Mouse (Mus musculus): ENCODE measurements around the gene March6.

The March6 gene

GRCm38 (mm10) chr15:31454096-31454860 lies 76.6 kb downstream of the March6 start:
- DNase-seq (ENCODE audit: low read depth, low spot score): no peak

- peak; percentile 79 for DNase-seq (ENCODE audit: low read depth, low spot score)
These were observed 77.5 kb downstream of the March6 start, which contains the start of gene Ropn1l for GRCm38 (mm10) chr15:31453098-31453916. Gene Ropn1l (minus strand): TSS chr15:31453737.

DNA sequence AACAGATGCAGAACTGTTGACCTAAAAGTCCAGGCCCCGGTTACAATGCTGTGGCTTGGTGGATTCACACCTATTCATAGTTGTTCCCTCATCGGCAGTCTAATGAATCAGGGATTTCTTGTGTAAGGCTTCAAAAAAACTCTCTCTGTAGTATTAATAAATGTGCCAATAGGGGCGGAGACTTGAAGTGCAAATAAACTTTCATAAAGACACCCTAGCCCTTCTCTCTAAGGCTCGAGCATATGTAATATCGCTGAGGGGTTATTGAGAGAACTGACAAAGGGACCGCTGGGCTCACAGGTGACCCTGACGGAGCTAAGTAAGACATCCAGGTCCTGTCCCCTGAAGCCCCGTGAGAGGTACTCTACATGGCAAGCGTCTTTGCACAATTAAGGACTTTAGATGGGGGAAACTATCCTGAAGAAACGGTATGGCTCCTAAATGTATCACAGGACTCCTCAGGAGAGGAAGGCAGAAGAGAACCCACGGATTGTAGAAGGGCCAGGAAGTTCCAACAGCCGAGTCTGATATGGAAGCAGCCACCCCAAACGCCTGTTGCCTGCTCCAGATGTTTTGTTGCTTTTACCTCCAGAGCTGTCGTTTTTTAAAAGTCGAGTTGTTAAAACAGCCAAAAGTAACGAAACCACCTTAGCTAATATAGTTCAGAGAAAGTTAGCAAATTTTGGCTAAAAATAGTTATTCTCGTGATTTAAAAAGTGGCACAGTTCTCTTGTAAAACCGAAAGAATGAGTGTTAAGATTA lies 78.3 kb downstream of the March6 start:
- no peak for DNase-seq (ENCODE audit: low read depth, low spot score)

DNA sequence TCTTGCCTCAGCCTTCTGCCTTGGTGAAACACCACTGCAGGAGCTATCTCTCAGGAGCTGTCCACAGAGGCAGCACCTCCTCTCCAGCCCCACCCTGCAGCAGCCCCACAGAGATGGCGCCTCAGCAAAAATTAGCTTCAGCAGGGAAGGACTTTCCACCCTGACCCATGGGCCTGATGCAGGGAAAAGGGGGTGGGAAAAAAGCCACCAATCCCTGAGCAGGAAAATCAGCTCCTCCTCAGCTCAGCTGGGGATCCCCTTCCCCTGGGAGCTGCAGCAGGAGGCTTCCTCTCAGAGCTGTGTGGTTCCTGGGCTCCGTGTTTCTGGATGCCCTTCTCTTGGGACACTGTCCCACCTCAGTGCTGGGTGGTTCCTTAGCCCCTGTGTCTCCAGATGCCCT lies 81.1 kb downstream of the March6 start:
- DNase-seq (ENCODE audit: low read depth, low spot score): no peak

DNA sequence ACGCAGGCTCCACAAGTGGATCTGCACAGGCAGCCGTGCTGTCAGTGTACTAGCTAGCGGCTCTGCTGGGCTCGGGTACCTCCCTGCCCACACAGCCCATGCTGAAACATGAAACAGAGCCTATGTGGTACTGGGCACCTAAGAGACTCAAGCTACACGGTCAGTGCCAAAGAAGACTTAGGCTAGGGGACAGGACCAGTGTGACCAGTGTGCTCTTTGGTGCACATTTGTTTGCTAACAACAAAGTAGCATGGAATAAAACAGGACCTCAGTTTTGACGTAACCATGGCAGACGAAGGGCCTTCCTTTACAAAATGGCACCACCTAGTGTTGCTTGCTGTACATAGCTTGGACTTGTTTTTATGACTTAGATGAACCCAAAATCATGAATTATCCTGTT lies 83.7 kb downstream of the March6 start:
- DNase-seq (ENCODE audit: low read depth, low spot score): peak; percentile 58

- DNase-seq (ENCODE audit: low read depth, low spot score): no peak
These were observed 88.2 kb downstream of the March6 start for GRCm38 (mm10) chr15:31442698-31443097.

- DNase-seq (ENCODE audit: low read depth, low spot score): no peak
These were observed 88.9 kb downstream of the March6 start for GRCm38 (mm10) chr15:31441996-31442395.

- no peak for DNase-seq (ENCODE audit: low read depth, low spot score)
These were observed 94.0 kb downstream of the March6 start for GRCm38 (mm10) chr15:31436811-31437210.

- DNase-seq (ENCODE audit: low read depth, low spot score): no peak
These were observed 94.8 kb downstream of the March6 start for GRCm38 (mm10) chr15:31436083-31436482.

- DNase-seq (ENCODE audit: low read depth, low spot score): no peak
These were observed 97.1 kb downstream of the March6 start for GRCm38 (mm10) chr15:31433768-31434167.

DNA sequence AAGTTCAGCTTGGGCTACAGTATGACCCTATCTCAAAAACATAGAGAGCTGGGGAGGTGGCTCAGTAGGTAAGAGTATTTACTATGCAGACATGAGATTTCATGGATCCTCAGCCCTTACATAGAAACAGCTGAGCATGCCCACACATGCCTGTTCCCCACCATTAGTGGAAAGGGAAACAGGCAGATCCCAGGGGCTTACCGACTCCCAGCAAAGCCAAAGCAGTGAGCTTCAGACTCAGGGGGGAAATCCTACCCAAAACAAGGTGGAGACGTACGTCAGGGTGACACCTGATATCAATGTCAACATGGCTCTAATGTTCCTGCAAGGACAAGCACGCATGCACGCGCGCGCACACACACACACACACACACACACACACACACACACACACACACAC lies 99.0 kb downstream of the March6 start:
- no peak for DNase-seq (ENCODE audit: low read depth, low spot score)

- no peak for DNase-seq (ENCODE audit: low read depth, low spot score)
These were observed 100.8 kb downstream of the March6 start for GRCm38 (mm10) chr15:31430014-31430413.

DNA sequence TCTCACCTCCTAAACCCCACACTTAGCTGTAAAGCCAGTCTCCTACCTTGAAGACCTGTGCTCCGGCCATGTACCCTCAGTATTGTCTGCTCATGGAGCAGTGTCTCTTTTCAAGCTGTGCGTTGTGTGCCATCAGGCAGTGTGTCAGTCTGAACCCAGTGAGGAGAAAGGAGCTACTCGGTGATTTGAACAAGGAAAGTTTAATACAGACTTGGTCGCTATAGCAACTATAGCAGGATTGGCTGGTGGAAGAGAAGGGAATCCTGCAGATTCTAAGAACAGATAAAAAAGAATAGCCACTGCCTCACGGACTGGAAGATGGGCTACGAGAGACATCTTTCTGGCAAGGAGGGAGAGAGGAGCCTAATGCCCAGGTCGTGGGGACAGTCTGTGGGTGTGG lies 101.4 kb downstream of the March6 start:
- DNase-seq (ENCODE audit: low read depth, low spot score): no peak

GRCm38 (mm10) chr15:31428571-31428970 lies 102.3 kb downstream of the March6 start:
- no peak for DNase-seq (ENCODE audit: low read depth, low spot score)

DNA sequence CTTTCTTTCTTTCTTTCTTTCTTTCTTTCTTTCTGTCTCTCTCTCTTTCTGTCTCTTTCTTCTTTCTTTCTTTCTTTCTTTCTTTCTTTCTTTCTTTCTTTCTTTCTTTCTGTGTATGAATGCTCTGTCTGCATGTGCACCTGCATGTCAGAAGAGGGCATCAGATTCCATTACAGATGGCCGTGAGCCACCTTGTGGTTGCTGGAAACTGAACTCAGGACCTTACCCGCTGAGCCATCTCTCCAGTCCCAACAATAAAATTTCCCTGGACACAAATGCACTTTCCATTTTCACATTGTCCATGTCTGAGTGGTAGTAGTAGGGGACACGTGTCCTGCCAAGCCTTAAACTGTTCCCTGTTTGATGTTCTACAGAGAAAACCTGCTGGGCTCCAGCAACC lies 103.5 kb downstream of the March6 start:
- no peak for DNase-seq (ENCODE audit: low read depth, low spot score)

DNA sequence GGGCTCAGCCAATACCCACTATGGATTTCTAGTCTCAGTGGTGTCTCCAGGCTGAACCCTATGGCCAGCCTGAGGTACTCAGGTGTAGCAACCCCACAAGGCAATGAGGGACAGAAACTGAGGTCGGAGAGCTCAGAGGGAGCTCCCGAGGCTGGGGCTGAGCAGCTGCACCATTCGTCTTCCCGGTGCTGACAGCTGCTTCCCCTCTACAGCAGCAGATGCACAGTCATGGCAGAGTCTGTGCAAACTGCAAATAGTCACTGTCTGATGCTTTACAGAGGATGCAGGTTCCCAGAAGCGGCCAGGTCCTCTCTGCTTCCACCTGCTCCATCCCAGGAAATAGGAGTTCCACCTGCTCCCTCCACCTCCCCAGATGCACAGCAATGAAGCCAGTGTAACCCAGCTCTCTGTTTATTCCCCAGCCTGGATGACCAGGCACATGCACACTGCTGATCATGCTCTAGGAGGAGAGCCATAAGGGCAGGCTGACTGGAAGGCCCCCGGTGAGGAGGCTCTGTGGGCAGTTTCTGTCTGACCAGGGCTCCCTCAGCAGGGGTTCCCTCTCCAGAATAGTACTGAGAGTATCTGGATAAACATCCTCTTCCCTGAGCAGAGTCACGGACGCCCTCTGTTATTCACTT lies 104.7 kb downstream of the March6 start:
- no peak for DNase-seq (ENCODE audit: low read depth, low spot score)

DNA sequence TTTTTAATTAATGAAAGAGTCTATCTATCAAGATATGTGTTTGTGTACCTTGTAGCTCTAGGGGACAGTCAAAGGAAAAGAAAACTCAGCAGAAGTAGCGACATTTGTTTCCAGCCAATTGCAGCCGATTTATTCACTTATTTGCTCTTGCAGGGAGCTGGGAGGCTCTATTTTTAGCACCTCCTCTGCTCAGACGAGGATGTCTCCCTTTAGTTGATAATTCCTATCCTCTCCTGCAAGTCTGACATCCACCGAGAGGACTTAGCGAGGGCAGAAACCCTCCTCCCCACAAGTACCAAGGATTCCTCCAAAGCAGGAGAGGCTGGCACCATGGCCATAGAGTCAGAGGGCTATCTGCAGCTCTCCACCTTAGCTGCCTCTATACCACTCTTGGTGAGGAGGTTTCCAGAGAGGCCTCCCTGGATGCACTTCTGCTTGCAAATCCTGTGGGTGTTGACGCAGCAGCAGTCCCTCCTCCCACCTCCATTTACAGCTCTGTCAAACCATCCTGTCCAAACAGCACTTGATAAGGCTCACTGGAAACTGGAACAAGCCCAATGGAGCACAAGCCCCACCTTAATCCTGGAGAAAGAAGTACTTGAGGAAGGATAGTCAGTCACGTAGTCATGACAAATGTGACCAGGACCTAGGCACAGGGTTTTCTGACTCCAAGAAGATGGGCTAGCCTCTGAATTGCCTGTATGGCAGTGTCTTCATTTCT lies 108.0 kb downstream of the March6 start:
- no peak for DNase-seq (ENCODE audit: low read depth, low spot score)

GRCm38 (mm10) chr15:31419037-31419436 lies 111.8 kb downstream of the March6 start:
- peak; percentile 71 for DNase-seq (ENCODE audit: low read depth, low spot score)

DNA sequence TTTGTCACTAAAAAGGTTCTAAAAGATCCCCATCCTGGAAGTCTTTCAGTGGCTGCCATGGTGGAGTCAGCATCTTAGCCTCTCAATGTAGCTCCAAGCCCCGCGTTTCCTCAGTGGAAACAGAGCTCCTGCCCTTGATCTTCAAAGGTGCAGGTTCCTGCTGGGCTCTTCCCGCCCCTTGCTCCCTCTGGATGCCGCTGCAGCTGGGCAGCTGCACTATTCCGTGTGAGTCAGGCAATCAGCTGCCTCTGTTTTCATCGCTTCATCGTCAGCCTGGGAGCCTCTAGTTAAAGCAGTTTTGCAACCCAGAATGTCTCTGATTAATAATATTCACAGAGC lies 112.2 kb downstream of the March6 start:
- no peak for DNase-seq (ENCODE audit: low read depth, low spot score)

GRCm38 (mm10) chr15:31417796-31418685 lies 112.8 kb downstream of the March6 start:
- DNase-seq (ENCODE audit: low read depth, low spot score): peak; percentile 36

All from CD4-positive, CD25-positive, alpha-beta regulatory T cell, adult 2 months (primary cell).